Mouse (Mus musculus) hindbrain, postnatal 0 days (tissue): Measurements from ENCODE around the gene Ube3c. TPM values are rescaled to one million over a fixed set of nuclear protein-coding genes. Genes with fewer than 3 reads are reported as not detected.
"Not testable (repeated sequence)": the region's sequence is repeated elsewhere in the genome, so short reads cannot be mapped to it uniquely, and the experiment has no call there.

Experiments used
- ATAC-seq: fragments of 200-750 bp; cut with Nextera tagmentation; 2 replicates; pipeline ENCODE4 v1.8.0; 2017; ENCODE audit warnings: mild to moderate bottlenecking, moderate TSS enrichment, moderate library complexity
- DNase-seq: peaks from one replicate; pipeline ENCODE4 v3.0.0-alpha.2; 2015; ENCODE audit warnings: low spot score
- H3K27ac ChIP-seq: fragments of 300-500 bp; sonication (generic); 2 replicates; pipeline ENCODE4 v1.5.1; 2014; ENCODE audit warnings: mild to moderate bottlenecking
- H3K27me3 ChIP-seq: fragments of 300-500 bp; sonication (generic); 2 replicates; pipeline ENCODE4 v1.6.1; 2014; ENCODE audit warnings: low read length, mixed read lengths; ENCODE audit not compliant: insufficient read depth
- H3K36me3 ChIP-seq: fragments of 300-500 bp; sonication (generic); 2 replicates; pipeline ENCODE4 v1.6.1; 2014; ENCODE audit warnings: low read length, mixed read lengths; ENCODE audit not compliant: insufficient read depth
- H3K4me1 ChIP-seq: fragments of 300-500 bp; sonication (generic); 2 replicates; pipeline ENCODE4 v1.6.1; 2014; ENCODE audit warnings: antibody characterized with exemption, low read length, mixed read lengths; ENCODE audit not compliant: insufficient read depth
- H3K4me2 ChIP-seq: fragments of 300-500 bp; sonication (generic); 2 replicates; pipeline ENCODE4 v1.6.1; 2014; ENCODE audit warnings: low read depth, mild to moderate bottlenecking, low read length, moderate library complexity, mixed read lengths
- H3K4me3 ChIP-seq: fragments of 300-500 bp; sonication (generic); 2 replicates; pipeline ENCODE4 v1.5.1; 2014; ENCODE audit warnings: low read length
- H3K9ac ChIP-seq: fragments of 300-500 bp; sonication (generic); replicated peaks from 2 replicates; pipeline ENCODE4 v1.6.1; 2014; ENCODE audit warnings: mild to moderate bottlenecking, low read length, moderate library complexity, mixed read lengths
- H3K9me3 ChIP-seq: fragments of 300-500 bp; sonication (generic); 2 replicates; pipeline ENCODE4 v1.6.1; 2016; ENCODE audit warnings: low read length, mixed read lengths
- CTCF ChIP-seq: IDR thresholded peaks from 2 replicates; pipeline ENCODE4 v1.5.1; 2016; ENCODE audit warnings: antibody characterized with exemption, control low read depth, low read depth
- WGBS: fragments of 180-500 bp; shearing (Covaris S2); extraction: QIAGEN DNeasy Blood & Tissue Kit; methylation state at CpG from one replicate; pipeline ENCODE4 v1.1.7; 2014; 5-methylcytosine and 5-hydroxymethylcytosine counted together
- polyA plus RNA-seq: library from polyadenylated mRNA; unstranded; fragments of >200 nt; fragmentation: Nextera tagmentation; extraction: Ambion mirVana; gene quantifications from 2 replicates; pipeline ENCODE4 v1.2.1, GENCODE M21; 2015
- total RNA-seq: library from RNA; depleted of rRNA; stranded (reverse); fragments of >200 nt; gene quantifications from 2 replicates; pipeline ENCODE4 v1.2.3, GENCODE M21; 2014

Gene Ube3c
- total and polyA plus RNA-seq, 2 experiments from 2014 or later: 35.6 to 69.4 TPM

DNA sequence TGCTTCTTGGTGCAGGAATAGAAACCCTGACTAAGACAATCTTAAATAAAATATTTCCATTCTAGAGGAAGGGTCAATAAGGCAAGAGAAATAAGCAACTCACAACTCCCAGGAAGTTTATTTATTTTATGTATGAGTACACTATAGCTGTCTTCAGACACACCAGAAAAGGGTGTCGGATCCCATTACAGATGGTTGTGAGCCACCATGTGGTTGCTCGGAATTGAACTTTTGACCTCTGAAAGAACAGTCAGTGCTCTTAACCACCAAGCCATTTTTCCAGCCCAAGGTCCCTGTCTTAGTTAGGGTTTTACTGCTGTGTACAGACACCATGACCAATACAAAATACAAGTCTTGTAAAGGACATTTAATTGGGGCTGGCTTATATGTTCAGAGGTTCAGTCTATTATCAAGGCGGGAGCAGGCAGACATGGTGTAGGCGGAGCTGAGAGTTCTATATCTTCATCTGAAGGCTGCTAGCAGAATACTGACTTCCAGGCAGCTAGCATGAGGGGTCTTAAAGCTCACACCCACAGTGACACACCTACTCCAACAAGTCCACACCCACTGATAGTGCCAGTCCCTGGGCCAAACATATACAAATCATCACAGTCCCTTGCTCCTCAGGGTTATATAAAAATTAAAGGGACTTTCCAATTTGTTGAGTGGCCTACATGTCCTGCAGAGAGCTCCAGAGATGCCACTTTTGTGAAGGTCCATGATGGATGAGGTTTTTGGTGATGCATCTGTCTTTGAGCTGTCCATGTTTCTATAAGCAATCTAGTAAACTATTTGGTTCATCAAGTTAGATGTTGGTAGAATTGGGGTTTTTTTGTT is 9.0 kb downstream of the Ube3c start:
- Histone ChIP-seq H3K9ac (no peak overlapping the region), H3K4me2 (no peak overlapping the region), H3K27ac (no peak overlapping the region), H3K4me3 (no peak overlapping the region), H3K27me3 (no peaks in the 10 kb centered on the region), H3K4me1 (no peaks in the 10 kb centered on the region), H3K36me3 (no peaks in the 10 kb centered on the region), H3K9me3 (no peaks in the 10 kb centered on the region)
- TF ChIP-seq CTCF: no peak
- 89% methylated on average over 4 of the region's 4 CpGs for WGBS
- ATAC-seq: no peak
- DNase-seq: no peak

DNA sequence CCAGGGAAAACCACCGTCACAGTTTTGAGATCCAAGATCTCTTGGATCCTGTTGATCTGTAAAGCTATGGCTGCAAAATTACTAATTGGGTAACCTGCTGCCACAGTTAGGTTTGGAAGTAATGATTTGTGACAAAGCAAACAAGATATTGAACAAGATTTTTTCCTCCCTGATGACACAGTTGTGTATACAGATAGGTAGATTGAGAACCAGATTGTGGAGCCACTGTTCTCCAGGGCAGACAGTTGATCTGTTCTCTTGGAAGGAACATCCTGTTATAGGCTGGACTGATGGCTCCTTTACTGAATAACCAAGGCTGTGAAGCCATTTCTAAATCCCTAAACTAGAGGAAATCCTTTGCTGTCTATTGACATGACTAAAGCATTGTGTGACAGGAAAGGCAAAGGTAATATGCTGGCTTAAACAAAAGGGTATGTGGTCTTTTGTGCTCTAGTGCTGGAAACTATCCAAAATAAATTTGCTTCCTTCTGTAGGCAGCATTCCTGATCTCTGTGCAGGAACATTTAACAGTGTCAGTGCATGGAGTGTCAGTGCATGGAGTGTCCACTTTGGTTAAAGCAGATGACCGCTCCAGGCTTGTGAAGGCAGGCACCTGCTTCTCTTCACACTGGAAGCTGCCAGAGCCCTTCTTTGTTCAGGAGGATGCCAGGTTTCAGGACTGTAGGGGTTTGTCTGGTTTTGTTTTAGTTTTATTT is 15.0 kb downstream of the Ube3c start:
- TF ChIP-seq CTCF: no peak
- DNase-seq (no peak), ATAC-seq (no peak)
- Histone ChIP-seq H3K9me3 (no peaks in the 10 kb centered on the region), H3K9ac (no peak overlapping the region), H3K36me3 (no peaks in the 10 kb centered on the region), H3K4me3 (no peak overlapping the region), H3K4me2 (no peak overlapping the region), H3K27me3 (no peaks in the 10 kb centered on the region), H3K27ac (no peak overlapping the region), H3K4me1 (no peaks in the 10 kb centered on the region)
- WGBS: 71% methylated on average over 2 of the region's 2 CpGs

GRCm38 (mm10) chr5:29592161-29592560 is 23.1 kb downstream of the Ube3c start:
- not testable (repeated sequence) for H3K4me3 ChIP-seq, H3K9ac ChIP-seq, H3K27me3 ChIP-seq, ATAC-seq, H3K4me2 ChIP-seq, DNase-seq, H3K4me1 ChIP-seq, H3K27ac ChIP-seq, H3K9me3 ChIP-seq
- 99% methylated on average over 7 of the region's 7 CpGs for WGBS
- peaks cover 26% of the 10 kb centered on the region for H3K36me3 ChIP-seq

- Histone ChIP-seq H3K27me3 (no peaks in the 10 kb centered on the region), H3K9ac (no peak overlapping the region), H3K4me2 (no peak overlapping the region), H3K36me3 (peaks cover 41% of the 10 kb centered on the region), H3K4me1 (no peaks in the 10 kb centered on the region), H3K27ac (no peak overlapping the region), H3K4me3 (no peak overlapping the region), H3K9me3 (no peaks in the 10 kb centered on the region)
- WGBS: 46% methylated on average over 2 of the region's 2 CpGs
- TF ChIP-seq CTCF: no peak
- DNase-seq: no peak
- ATAC-seq: no peak
Observed at GRCm38 (mm10) chr5:29606546-29606945, 37.5 kb downstream of the Ube3c start.

DNA sequence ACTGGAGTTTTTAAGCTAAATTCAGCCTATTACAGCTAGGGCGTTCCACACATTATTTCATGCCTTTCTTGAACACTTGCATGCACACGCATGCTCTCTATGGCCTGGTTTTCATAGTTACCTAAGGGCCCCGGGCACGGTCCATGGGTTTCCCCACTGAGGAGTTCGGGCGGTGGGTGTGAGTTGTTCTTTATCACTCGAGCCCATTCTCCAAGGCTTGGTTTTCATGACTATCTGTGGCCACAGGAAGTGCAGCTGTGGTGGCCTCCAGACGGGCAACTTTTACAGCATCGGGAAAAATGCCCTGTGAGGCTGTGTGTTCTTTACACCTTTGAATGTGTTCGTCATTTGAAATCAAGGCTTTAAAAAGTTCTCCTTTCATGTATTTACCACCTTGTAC is 56.6 kb downstream of the Ube3c start:
- 93% methylated on average over 10 of the region's 10 CpGs for WGBS
- peaks cover 8% of the 10 kb centered on the region; the same call in 1 of the 2 replicates for H3K36me3 ChIP-seq
- DNase-seq: no peak

GRCm38 (mm10) chr5:29629941-29630340 is 60.9 kb downstream of the Ube3c start:
- DNase-seq (no peak), ATAC-seq (no peak)
- no peak for TF ChIP-seq CTCF

More for the DNA sequence above, 56.6 kb downstream of the Ube3c start:
- Histone ChIP-seq H3K9ac (no peak overlapping the region), H3K4me2 (no peak overlapping the region), H3K4me3 (no peak overlapping the region), H3K27ac (no peak overlapping the region), H3K4me1 (no peaks in the 10 kb centered on the region), H3K9me3 (no peaks in the 10 kb centered on the region), H3K27me3 (no peaks in the 10 kb centered on the region)
- no peak for TF ChIP-seq CTCF
- no peak for ATAC-seq

More at GRCm38 (mm10) chr5:29629941-29630340, 60.9 kb downstream of the Ube3c start:
- H3K4me2 ChIP-seq: no peak overlapping the region
- H3K4me3 ChIP-seq: no peak overlapping the region
- WGBS: 91% methylated on average over 2 of the region's 2 CpGs
- H3K9me3 ChIP-seq: no peaks in the 10 kb centered on the region
- H3K36me3 ChIP-seq: peaks cover 21% of the 10 kb centered on the region; the same call in 1 of the 2 replicates
- H3K9ac ChIP-seq: no peak overlapping the region
- H3K27me3 ChIP-seq: no peaks in the 10 kb centered on the region
- no peak overlapping the region for H3K27ac ChIP-seq
- no peaks in the 10 kb centered on the region for H3K4me1 ChIP-seq
